Mouse (Mus musculus) layer of hippocampus, adult 2 months (tissue): ENCODE measurements around the gene Gm19410. TPM values are rescaled to one million over a fixed set of nuclear protein-coding genes. Genes with fewer than 3 reads are reported as not detected.

ENCODE experiments used
- DNase-seq, 2 experiments: peaks; one replicate each; pipeline ENCODE4 v3.0.0; 2022; ENCODE audit warnings: low spot score in 2 of 2
- H3K27ac ChIP-seq: fragments of 200-600 bp; 2 replicates; pipeline ENCODE4 v1.8.1; 2022
- H3K4me3 ChIP-seq: fragments of 200-600 bp; 2 replicates; pipeline ENCODE4 v1.8.1; 2022; ENCODE audit warnings: mild to moderate bottlenecking
- CTCF ChIP-seq: fragments of 200-600 bp; conservative IDR thresholded peaks from 2 replicates; pipeline ENCODE4 v1.8.1; 2022; ENCODE audit warnings: antibody characterized with exemption, mild to moderate bottlenecking, moderate library complexity
- long read RNA-seq, 2 experiments: library from polyadenylated mRNA; stranded (forward); transcript quantifications; one replicate each; pipeline ENCODE4 v2.0.0; 2021; ENCODE audit warnings: borderline mapping rate in 2 of 2
- microRNA-seq, 2 experiments: library from miRNA; unstranded; fragments of <30 nt; microRNA quantifications; one replicate each; pipeline ENCODE4 v1.2.0; 2021
- total RNA-seq, 2 experiments: library from RNA; stranded (reverse); gene quantifications; 2 replicates each; pipeline ENCODE4 v1.2.3; 2021

Gm19410 gene
- 1 to 10 TPM; 5.4 to 5.6 TPM for total RNA-seq
- long read RNA-seq, experiment 1 = 0 reads
- long read RNA-seq, experiment 2, partial matches to known transcripts = 5 of 5 reads
- long read RNA-seq, experiment 2, other reads (novel, unspliced or antisense) = 0 of 5 reads

- peak in 1 of 2 experiments; percentile 34 for DNase-seq
- Histone ChIP-seq H3K4me3 (peak within 1 kb of the TSS; percentile 57), H3K27ac (peak within 1 kb of the TSS; percentile 46; the same call in 1 of the 2 replicates)
- TF ChIP-seq CTCF = no peak
Observed at GRCm38 (mm10) chr8:35765499-35766193, at the start of gene Gm19410. Gene Gm19410, plus strand, starts transcription at chr8:35765790.

- DNase-seq = no peak
- Histone ChIP-seq H3K27ac (no peak overlapping the region), H3K4me3 (no peak overlapping the region)
- TF ChIP-seq CTCF = no peak
Observed at GRCm38 (mm10) chr8:35730776-35731175, 34.8 kb upstream of the Gm19410 start.

DNA sequence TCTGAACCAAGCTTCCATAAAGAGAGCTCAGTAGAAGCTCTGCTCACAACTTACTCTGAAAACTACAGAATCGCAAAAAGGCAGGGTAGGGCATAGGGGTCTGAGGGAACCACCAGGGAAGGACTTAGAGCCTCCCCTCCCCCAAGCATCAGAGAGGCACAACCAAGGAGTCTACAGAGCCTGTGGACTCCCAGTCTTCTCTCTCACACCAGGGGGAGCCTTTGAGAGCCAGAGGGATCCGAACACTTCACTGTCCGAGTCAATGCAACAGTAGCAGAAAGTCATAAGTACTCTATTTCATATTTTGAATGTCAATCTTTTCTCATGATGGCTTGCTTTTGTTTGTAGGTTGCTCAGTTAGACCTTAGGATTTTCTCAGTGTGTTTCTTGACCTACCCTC lies 30.2 kb upstream of the Gm19410 start:
- TF ChIP-seq CTCF = peak; percentile 57
- DNase-seq = no peak

DNA sequence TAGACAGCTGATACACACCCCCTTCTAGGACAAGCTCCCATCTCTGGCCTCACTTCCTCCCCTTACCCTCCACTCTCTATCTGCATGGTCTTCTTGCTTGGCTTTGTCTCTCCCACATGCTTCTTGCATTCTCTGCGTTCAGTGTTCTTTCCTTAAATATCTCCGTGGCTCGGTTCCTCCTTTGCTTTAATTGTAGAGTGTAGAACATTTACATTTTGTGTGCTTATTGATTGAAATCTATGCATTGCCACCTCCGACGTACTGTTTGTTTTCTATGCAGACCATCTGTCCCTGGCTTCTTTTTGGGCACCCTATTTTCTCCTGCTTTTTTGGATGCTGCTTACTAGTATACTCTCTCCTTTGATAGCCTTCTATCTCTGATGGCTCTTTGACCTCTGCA lies 9.4 kb upstream of the Gm19410 start:
- DNase-seq = no peak
- TF ChIP-seq CTCF = no peak
- Histone ChIP-seq H3K27ac (no peak overlapping the region), H3K4me3 (no peak overlapping the region)

More for the DNA sequence above, 30.2 kb upstream of the Gm19410 start:
- no peak overlapping the region for H3K27ac ChIP-seq
- no peak overlapping the region for H3K4me3 ChIP-seq

- TF ChIP-seq CTCF = no peak
- no peak for DNase-seq
- peak overlapping the region; percentile 57 for H3K4me3 ChIP-seq
- peak overlapping the region; percentile 46; the same call in 1 of the 2 replicates for H3K27ac ChIP-seq
Observed at GRCm38 (mm10) chr8:35765020-35765419, 570 bp upstream of the Gm19410 start.

DNA sequence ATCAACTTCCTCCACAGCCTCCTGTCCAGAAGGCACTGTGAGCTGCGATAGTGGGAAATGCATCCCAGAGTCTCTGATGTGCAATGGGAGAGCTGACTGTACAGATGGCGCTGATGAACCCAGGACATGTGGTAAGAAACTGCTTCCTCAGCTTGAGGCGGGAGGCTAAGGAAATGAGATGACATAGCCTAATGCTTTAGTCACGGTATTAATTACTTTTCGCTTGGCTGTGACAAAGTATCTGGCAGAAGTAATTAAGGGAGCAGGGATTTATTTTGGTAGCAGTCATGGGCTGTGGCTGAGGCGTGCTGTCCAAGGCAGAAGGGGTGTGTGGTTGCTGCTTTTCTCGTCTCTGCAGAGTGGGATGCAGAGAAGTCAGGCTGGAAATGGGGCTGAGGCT lies 7.9 kb downstream of the Gm19410 start:
- peak in 1 of 2 experiments; percentile 54 for DNase-seq
- Histone ChIP-seq H3K4me3 (no peak overlapping the region), H3K27ac (no peak overlapping the region)
- no peak for TF ChIP-seq CTCF

Small RNAs within 50 kb of the gene (microRNA-seq; reads per million reads assigned to microRNA genes)
- 0 reads per million in 2 experiments for gene Gm44474
